Mouse (Mus musculus) kidney, adult 18-20 months (tissue): ENCODE measurements around the gene Kcna7.
"Not testable (repeated sequence)": the region's sequence is repeated elsewhere in the genome, so short reads cannot be mapped to it uniquely, and the experiment has no call there.

Source experiments
- DNase-seq: peaks from one replicate; pipeline ENCODE4 v3.0.0; 2021

The Kcna7 gene

GRCm38 (mm10) chr7:45395578-45396336 is 9.7 kb upstream of the Kcna7 start, which contains the start of gene Snrnp70:
Gene Snrnp70 (minus strand): TSS chr7:45395742.
- DNase-seq: peak; percentile 99

DNA sequence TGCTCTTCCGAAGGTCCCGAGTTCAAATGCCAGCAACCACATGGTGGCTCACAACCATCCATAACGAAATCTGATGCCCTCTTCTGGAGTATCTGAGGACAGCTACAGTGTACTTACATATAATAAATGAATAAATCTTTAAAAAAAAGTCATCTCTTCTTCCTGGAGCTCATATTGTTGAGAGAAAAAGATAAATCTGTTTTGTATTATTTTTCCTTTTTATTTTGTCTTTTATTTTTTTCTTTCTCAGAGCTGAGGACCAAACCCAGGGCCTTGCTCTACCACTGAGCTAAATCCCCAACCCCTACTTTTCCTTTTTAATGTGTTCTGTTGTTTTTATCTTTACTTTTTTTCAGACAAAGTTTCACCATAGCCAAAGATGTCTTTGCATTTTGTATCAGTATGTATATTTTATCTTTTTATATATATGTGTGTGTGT is 9.1 kb upstream of the Kcna7 start:
- not testable (repeated sequence) for DNase-seq

- DNase-seq: no peak
Measured at GRCm38 (mm10) chr7:45396787-45397186, 8.7 kb upstream of the Kcna7 start.

DNA sequence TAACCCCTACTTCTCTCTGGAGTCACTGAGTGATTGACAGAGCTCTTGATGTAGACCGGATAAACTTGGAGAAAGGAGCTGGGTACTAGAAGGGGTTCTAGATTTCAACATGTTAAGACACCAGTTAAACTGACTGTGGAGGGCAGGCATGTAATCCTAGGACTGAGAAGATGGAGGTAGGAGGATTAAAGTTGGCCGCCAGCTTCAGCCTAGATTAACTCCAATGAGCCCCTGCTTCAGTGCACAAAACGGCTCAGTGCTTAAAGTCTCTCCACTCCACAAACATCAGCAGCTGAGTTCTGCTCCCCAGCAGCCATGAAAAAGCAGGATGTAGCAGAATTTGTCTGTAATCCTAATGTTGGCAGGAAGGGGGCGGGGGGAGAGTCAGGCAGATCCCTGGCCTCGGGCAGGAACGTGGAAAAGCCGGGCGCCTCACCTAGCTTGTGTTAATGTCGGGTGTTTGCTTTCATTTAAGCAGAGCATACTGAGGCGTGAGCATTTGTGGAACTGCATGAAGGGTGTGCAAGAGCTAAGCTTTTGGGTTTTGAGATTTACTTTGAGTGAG is 3.9 kb upstream of the Kcna7 start:
- no peak for DNase-seq

- DNase-seq: peak; percentile 77
Measured at GRCm38 (mm10) chr7:45403532-45404261, 1.8 kb upstream of the Kcna7 start.

DNA sequence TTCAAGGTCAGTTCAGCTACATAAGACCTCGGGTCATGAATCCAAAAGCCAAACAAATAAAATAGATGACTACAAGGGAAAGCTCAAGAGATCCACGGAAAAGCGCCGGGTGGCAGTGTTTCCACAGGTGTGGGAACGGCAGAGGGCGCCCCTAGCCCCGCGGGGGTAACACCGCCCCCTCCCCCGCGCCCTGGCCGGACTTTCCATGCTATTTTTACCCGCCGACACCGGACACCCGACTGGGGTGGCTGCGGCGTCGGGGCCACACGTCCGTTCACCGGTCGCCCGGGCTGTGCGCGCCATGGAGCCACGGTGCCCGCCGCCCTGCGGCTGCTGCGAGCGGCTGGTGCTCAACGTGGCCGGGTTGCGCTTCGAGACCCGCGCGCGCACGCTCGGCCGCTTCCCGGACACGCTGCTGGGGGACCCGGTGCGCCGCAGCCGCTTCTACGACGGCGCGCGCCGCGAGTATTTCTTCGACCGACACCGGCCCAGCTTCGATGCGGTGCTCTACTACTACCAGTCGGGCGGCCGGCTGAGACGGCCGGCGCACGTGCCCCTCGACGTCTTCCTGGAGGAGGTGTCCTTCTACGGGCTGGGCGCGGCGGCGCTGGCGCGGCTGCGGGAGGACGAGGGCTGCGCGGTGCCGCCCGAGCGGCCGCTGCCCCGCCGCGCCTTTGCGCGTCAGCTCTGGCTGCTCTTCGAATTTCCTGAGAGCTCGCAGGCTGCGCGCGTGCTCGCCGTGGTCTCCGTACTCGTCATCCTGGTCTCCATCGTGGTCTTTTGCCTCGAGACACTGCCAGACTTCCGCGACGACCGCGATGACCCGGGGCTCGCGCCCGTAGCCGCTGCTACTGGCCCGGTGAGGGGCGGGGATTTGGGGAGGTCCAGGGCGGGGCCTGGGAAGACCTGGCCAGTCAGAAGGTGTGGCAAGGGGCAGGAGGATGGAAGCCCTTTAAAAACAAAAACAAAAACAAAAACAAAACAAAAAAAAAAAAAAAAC is 1.0 kb downstream of the Kcna7 start:
- DNase-seq: peak; percentile 57

DNA sequence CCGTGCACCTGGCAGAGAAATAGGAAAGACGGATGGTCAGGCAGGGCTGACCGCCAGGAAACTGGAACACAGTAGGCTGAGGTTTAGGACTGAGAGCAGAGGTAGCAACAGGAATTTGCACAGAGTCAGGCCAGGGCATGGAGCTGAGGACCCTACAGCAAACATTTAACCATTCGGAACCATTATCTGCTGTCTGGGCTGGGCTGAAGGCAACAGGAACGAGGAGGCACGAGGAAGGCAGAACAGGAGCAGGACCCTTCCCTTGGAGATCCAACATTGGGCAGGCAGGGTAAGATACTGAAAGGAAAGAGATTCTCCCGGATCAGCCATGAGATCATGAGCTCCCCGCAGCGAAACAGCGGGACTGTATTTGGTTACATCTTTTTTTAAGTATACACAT is 2.4 kb downstream of the Kcna7 start:
- DNase-seq: no peak

- DNase-seq: no peak
Measured at GRCm38 (mm10) chr7:45408351-45408750, 2.9 kb downstream of the Kcna7 start.

- DNase-seq: no peak
Measured at GRCm38 (mm10) chr7:45408949-45409348, 3.5 kb downstream of the Kcna7 start.

- DNase-seq: no peak
Measured at GRCm38 (mm10) chr7:45409497-45410163, 4.2 kb downstream of the Kcna7 start.

DNA sequence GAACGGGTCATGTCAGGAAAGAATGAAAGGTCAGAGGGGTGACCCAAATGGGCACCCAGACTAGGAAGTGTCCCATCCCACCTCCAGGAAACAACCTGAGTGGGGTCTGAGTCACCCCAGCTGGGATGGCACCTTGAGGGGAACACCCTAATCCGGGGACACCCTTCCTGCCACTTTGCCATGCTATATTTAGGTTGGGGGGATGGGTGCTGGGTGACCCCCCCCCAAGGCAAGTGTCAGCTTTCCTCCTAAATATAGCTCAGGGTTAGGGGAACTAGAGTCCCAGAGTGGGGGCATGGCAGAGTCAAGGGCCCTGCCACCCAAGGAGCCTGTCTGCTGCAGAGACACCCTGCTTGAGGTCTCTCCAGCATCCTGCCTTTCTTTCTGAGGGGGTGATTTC is 7.0 kb downstream of the Kcna7 start:
- DNase-seq: no peak

- DNase-seq: no peak
Measured at GRCm38 (mm10) chr7:45413113-45413863, 7.8 kb downstream of the Kcna7 start, which contains the start of gene Ntf5. Gene Ntf5 (plus strand): TSS chr7:45413695.

GRCm38 (mm10) chr7:45413864-45414739 is 8.6 kb downstream of the Kcna7 start:
- DNase-seq: peak; percentile 54

GRCm38 (mm10) chr7:45414740-45415224 is 9.3 kb downstream of the Kcna7 start:
- no peak for DNase-seq

DNA sequence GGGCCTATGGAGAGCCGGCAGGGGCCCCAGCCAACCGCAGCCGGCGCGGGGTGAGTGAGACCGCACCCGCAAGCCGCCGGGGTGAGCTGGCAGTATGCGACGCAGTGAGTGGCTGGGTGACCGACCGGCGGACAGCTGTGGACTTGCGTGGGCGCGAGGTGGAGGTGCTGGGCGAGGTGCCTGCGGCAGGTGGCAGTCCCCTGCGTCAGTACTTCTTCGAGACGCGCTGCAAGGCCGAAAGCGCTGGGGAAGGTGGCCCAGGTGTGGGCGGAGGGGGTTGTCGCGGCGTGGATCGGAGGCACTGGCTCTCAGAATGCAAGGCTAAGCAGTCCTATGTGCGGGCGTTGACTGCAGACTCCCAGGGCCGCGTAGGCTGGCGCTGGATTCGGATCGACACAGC is 10.2 kb downstream of the Kcna7 start:
- no peak for DNase-seq

DNA sequence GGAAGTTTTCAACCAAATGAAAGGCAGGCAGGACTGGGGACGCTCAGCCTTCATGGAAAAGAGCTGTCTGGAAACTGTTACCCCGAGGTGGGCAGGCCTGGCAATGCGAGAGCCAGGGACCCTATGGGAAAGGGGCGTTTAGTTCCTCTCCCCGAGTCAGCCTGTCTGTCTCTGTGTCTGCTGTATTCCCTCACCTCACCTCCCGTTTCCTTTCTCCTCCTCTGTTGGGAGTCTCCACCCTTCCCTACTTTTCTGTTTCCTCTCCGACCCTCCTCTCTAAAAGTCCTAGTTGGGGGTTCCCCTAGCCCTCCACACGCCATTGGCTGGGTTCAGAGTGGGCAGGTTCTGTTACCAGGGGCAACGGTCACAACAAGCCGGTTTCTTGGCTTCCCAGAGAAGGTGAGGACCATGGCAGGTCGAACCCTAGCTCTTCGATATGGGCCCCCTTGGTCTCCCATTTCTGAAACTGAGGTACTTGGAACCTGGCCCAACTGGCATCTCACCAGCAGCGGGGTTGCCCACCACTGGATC is 12.6 kb downstream of the Kcna7 start:
- no peak for DNase-seq

DNA sequence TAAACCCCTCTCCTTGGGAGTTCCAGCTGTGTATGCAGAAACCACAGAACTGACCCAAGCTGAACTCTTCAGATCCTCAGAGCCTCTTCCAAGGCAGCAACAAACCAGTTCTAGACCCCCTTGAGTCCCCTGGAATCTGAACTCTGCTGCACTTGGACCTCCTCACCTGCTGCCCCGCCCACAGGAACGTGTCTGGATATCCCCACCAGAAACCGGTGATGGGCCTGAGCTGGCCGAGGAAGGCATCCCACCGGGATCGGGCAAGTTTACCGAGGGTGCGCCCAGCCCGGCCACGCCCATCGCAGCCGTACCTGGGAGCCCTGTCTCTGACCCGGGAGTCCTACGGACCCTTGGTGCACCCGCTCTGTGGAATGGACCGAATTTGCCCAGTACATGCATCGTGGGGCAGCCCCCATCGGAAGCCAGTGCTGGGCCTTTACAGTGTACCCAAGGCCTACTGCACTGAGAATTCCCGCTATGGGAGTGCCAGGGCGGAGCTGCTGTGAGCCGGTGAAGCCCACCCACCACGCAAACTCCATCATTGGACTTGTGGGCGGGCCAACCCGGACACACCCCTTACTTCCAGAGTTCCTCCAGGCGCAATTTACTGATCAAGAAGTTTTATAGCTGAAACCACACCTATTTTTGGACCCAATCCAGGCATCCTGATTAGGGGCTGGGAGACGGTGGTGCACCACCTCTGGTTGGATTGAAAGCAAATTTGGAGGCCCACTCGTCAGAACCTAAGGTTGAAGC is 14.6 kb downstream of the Kcna7 start:
- DNase-seq: no peak

- DNase-seq: no peak
Measured at GRCm38 (mm10) chr7:45420615-45420919, 15.1 kb downstream of the Kcna7 start, which contains the start of gene Lhb. Gene Lhb (plus strand): TSS chr7:45420820.

DNA sequence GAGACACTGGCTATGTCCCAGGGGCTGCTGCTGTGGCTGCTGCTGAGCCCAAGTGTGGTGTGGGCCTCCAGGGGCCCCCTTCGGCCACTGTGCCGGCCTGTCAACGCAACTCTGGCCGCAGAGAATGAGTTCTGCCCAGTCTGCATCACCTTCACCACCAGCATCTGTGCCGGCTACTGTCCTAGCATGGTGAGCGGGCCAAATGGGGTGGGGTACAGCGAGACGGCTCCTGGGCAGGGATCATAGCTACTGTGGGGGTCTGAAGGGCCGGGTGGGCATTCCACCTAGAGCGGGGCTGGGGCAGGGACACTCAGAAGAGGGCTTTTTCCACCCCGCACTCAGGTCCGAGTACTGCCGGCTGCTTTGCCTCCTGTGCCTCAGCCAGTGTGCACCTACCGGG is 15.7 kb downstream of the Kcna7 start:
- no peak for DNase-seq
